In genomic region chr16:18149205-18149604, GRCm38 (mm10) we compare ENCODE assay signal across 17 mouse cellular contexts. TPM values are rescaled to one million over a fixed set of nuclear protein-coding genes. Genes with fewer than 3 reads are reported as not detected.
DNase-seq lines count a peak whose midpoint lies in the region; ATAC-seq and TF ChIP-seq lines count a peak whose summit lies in the region.
"Had no signal": no experiment of that assay in that cellular context is flagged by ENCODE, and none has a peak within 500 bp of the region (broad histone marks: within the 10 kb centered on the region; RNA-seq: fewer than 3 reads in every experiment).

No protein-coding gene starts in this region.

- H3K27ac ChIP-seq in layer of hippocampus, adult 2 months, result peak overlapping the region; percentile 98
- H3K27ac ChIP-seq in forebrain, embryonic 13.5 days, result peak overlapping the region; percentile 74
- 0 out of 2 replicates have a peak overlapping the region, but pooled peaks have one; percentile 39 for H3K27ac ChIP-seq in hindbrain, embryonic 14.5 days
- peak overlapping the region; percentile 78 for H3K27ac ChIP-seq in midbrain, embryonic 14.5 days (replicated peaks; ENCODE audit: low read depth, low read length)
- H3K27ac ChIP-seq: limb, embryonic 15.5 days; stomach, embryonic 15.5 days had no signal

- DNase-seq in layer of hippocampus, adult 2 months (ENCODE audit: low spot score in 2 of 2), result no peak
- no peak for DNase-seq in layer of hippocampus, adult 8-10 months (ENCODE audit: low spot score in 2 of 2)
- no peak for DNase-seq in hindbrain, embryonic 14.5 days (ENCODE audit: low spot score)
- peak; percentile 44 for DNase-seq in midbrain, embryonic 14.5 days
- no peak for DNase-seq in adrenal gland, postnatal 25 days
- DNase-seq in kidney, adult 11 months, result no peak
- DNase-seq: adrenal gland, postnatal 14 days; gastrocnemius, postnatal 10 days; heart, postnatal 4 days; kidney, adult 2 months; liver, postnatal 0 days; spleen, adult 18-20 months had no signal

- 55% methylated on average over 6 of the region's 6 CpGs for WGBS in forebrain, embryonic 13.5 days
- WGBS in hindbrain, embryonic 14.5 days, result 56% methylated on average over 6 of the region's 6 CpGs
- WGBS in midbrain, embryonic 14.5 days, result 52% methylated on average over 6 of the region's 6 CpGs

- no peaks in the 10 kb centered on the region for H3K9me3 ChIP-seq in forebrain, embryonic 13.5 days (replicated peaks)
- no peaks in the 10 kb centered on the region for H3K9me3 ChIP-seq in hindbrain, embryonic 14.5 days (ENCODE audit: control insufficient read depth, low read length)
- no peaks in the 10 kb centered on the region for H3K9me3 ChIP-seq in midbrain, embryonic 14.5 days (ENCODE audit: control insufficient read depth, low read length)
- H3K9me3 ChIP-seq: G1E; heart, embryonic 12.5 days; limb, embryonic 15.5 days; stomach, embryonic 15.5 days had no signal

- H3K36me3 ChIP-seq in forebrain, embryonic 13.5 days (ENCODE audit: poor library complexity, severe bottlenecking), result peaks cover 19% of the 10 kb centered on the region
- H3K36me3 ChIP-seq in hindbrain, embryonic 14.5 days (replicated peaks; ENCODE audit: control insufficient read depth, insufficient read depth), result peaks cover 18% of the 10 kb centered on the region
- peaks cover 23% of the 10 kb centered on the region for H3K36me3 ChIP-seq in midbrain, embryonic 14.5 days (ENCODE audit: control insufficient read depth, insufficient read depth, low read length)
- H3K36me3 ChIP-seq: G1E; heart, embryonic 12.5 days; stomach, embryonic 15.5 days had no signal

- ATAC-seq in forebrain, embryonic 13.5 days, result no peak
- ATAC-seq in hindbrain, embryonic 14.5 days (ENCODE audit: low FRiP score), result no peak
- ATAC-seq in midbrain, embryonic 14.5 days (ENCODE audit: low FRiP score, low TSS enrichment), result no peak
- ATAC-seq: liver, postnatal 0 days had no signal

- no peak overlapping the region for H3K4me3 ChIP-seq in layer of hippocampus, adult 2 months
- H3K4me3 ChIP-seq in forebrain, embryonic 13.5 days, result no peak overlapping the region
- H3K4me3 ChIP-seq in hindbrain, embryonic 14.5 days (replicated peaks; ENCODE audit: low read length), result no peak overlapping the region
- H3K4me3 ChIP-seq in midbrain, embryonic 14.5 days (replicated peaks; ENCODE audit: low read depth, low read length), result no peak overlapping the region
- H3K4me3 ChIP-seq: heart, embryonic 12.5 days; limb, embryonic 15.5 days; stomach, embryonic 15.5 days had no signal

- no peak overlapping the region for H3K4me2 ChIP-seq in forebrain, embryonic 13.5 days
- no peak overlapping the region for H3K4me2 ChIP-seq in hindbrain, embryonic 14.5 days (replicated peaks)
- no peak overlapping the region for H3K4me2 ChIP-seq in midbrain, embryonic 14.5 days (ENCODE audit: low read length)
- H3K4me2 ChIP-seq: heart, embryonic 12.5 days; limb, embryonic 15.5 days; stomach, embryonic 15.5 days had no signal

- H3K27me3 ChIP-seq in forebrain, embryonic 13.5 days, result no peaks in the 10 kb centered on the region
- H3K27me3 ChIP-seq in hindbrain, embryonic 14.5 days (ENCODE audit: control insufficient read depth, insufficient read depth, low read length), result no peaks in the 10 kb centered on the region
- no peaks in the 10 kb centered on the region for H3K27me3 ChIP-seq in midbrain, embryonic 14.5 days (ENCODE audit: control insufficient read depth, insufficient read depth, low read length)
- H3K27me3 ChIP-seq: limb, embryonic 15.5 days; stomach, embryonic 15.5 days had no signal

- no peak overlapping the region for H3K9ac ChIP-seq in forebrain, embryonic 13.5 days
- 0 out of 2 replicates have a peak overlapping the region, but pooled peaks have one; percentile 28 for H3K9ac ChIP-seq in hindbrain, embryonic 14.5 days
- H3K9ac ChIP-seq in midbrain, embryonic 14.5 days (replicated peaks; ENCODE audit: low read length), result no peak overlapping the region
- H3K9ac ChIP-seq: heart, embryonic 12.5 days; limb, embryonic 15.5 days; liver, postnatal 0 days; stomach, embryonic 15.5 days had no signal

- H3K4me1 ChIP-seq in forebrain, embryonic 13.5 days, result peaks cover 87% of the 10 kb centered on the region
- peaks cover 54% of the 10 kb centered on the region for H3K4me1 ChIP-seq in hindbrain, embryonic 14.5 days (replicated peaks; ENCODE audit: control insufficient read depth, insufficient read depth, low read length)
- peaks cover 54% of the 10 kb centered on the region for H3K4me1 ChIP-seq in midbrain, embryonic 14.5 days (ENCODE audit: control insufficient read depth, insufficient read depth, low read length)

- TF ChIP-seq CTCF in layer of hippocampus, adult 2 months (conservative IDR thresholded peaks at IDR 0.05), result no peak

RNA-seq across cellular contexts. Expression of gene Rtn4r, which starts 21.8 kb away (rescaled TPM):
- total RNA-seq in layer of hippocampus, adult 2 months (2021), result 100 to 1,000 TPM; 106 to 111 TPM
- 10 to 100 TPM; 96.1 to 98.8 (median 97.6) TPM for total RNA-seq in layer of hippocampus, adult 8-10 months (2022)
- 7.3 and 7.8 TPM in 2 replicates for polyA plus RNA-seq in forebrain, embryonic 13.5 days (2015; fragmentation: Nextera tagmentation; extraction: Ambion mirVana)
- 22.7 and 26.2 TPM in 2 replicates for polyA plus RNA-seq in hindbrain, embryonic 14.5 days (2014; fragmentation: Nextera tagmentation; extraction: Ambion mirVana)
- 18.6 and 28.6 TPM in 2 replicates for polyA plus RNA-seq in midbrain, embryonic 14.5 days (2014; fragmentation: Nextera tagmentation; extraction: Ambion mirVana)
- not detected in 2 replicates for total RNA-seq in adrenal gland, postnatal 25 days (2021)
- polyA plus RNA-seq: G1E had no signal

RNA-seq across cellular contexts. Expression of gene Prodh, which starts 59.2 kb away (rescaled TPM):
- 10 to 100 TPM; 45.1 to 48.2 TPM for total RNA-seq in layer of hippocampus, adult 2 months (2021)
- 10 to 100 TPM; 39.8 to 45.6 (median 40.5) TPM for total RNA-seq in layer of hippocampus, adult 8-10 months (2022)
- 3.7 and 6.3 TPM in 2 replicates for polyA plus RNA-seq in forebrain, embryonic 13.5 days (2015; fragmentation: Nextera tagmentation; extraction: Ambion mirVana)
- polyA plus RNA-seq in hindbrain, embryonic 14.5 days (2014; fragmentation: Nextera tagmentation; extraction: Ambion mirVana), result 2.8 and 3.1 TPM in 2 replicates
- 3.3 and 4.0 TPM in 2 replicates for polyA plus RNA-seq in midbrain, embryonic 14.5 days (2014; fragmentation: Nextera tagmentation; extraction: Ambion mirVana)
- 41.8 and 67.7 TPM in 2 replicates for total RNA-seq in adrenal gland, postnatal 25 days (2021)

Comparison
In these comparisons a context has a peak if more than half of its experiments do, and no peak if none do; other contexts are left out.
1. H3K27ac ChIP-seq: peak in every context shown above with its lines; median percentile 98 in layer of hippocampus, adult 2 months; 78 in midbrain, embryonic 14.5 days; 74 in forebrain, embryonic 13.5 days; 39 in hindbrain, embryonic 14.5 days.
2. RNA of gene Rtn4r, which starts 21.8 kb away (total RNA-seq): 106 to 111 TPM in layer of hippocampus, adult 2 months and 96.1 to 98.8 TPM in layer of hippocampus, adult 8-10 months; not detected in adrenal gland, postnatal 25 days; every median in the first group is over 10 times any median in the second.